In genomic region chr11:114311640-114312039, GRCm38 (mm10) we compare ENCODE assay signal across 13 mouse cellular contexts.
"Had no signal": no experiment of that assay in that cellular context is flagged by ENCODE, and none has a peak within 500 bp of the region (broad histone marks: within the 10 kb centered on the region; RNA-seq: fewer than 3 reads in every experiment).

No protein-coding gene starts in this region.

- DNase-seq: gastrocnemius, postnatal 14 days; gastrocnemius, postnatal 36 days; heart, adult 11 months; heart, adult 2 months; heart, postnatal 14 days; heart, postnatal 36 days; kidney, adult 18-20 months; kidney, adult 8-10 months; kidney, postnatal 10 days; kidney, postnatal 25 days; layer of hippocampus, adult 9-11 months; layer of hippocampus, postnatal 36 days; left cerebral cortex, postnatal 4 days had no signal
